Mouse (Mus musculus) small intestine, adult 2 months (tissue): Measurements from ENCODE around the gene Dock1.

Experiments
- CTCF ChIP-seq: fragments of 200-500 bp; IDR thresholded peaks from 2 replicates; pipeline ENCODE4 v1.5.1; 2012; ENCODE audit warnings: low read depth, mild to moderate bottlenecking, control low read depth, inconsistent platforms, low read length, moderate library complexity, mixed read lengths; ENCODE audit not compliant: insufficient replicate concordance, insufficient read length; ENCODE audit errors: extremely low read depth
- POLR2A ChIP-seq: fragments of 200-500 bp; IDR thresholded peaks from 2 replicates; pipeline ENCODE4 v1.6.1; 2012; ENCODE audit warnings: low read depth, mild to moderate bottlenecking, control low read depth, inconsistent platforms, low read length, moderate library complexity

GRCm38 (mm10) chr7:135024531-135024930 is 354.1 kb downstream of the Dock1 start:
- TF ChIP-seq POLR2A, result no peak
- TF ChIP-seq CTCF, result no peak
